Mouse (Mus musculus): ENCODE data around the gene Mdga2. TPM values are rescaled to one million over a fixed set of nuclear protein-coding genes. Genes with fewer than 3 reads are reported as not detected.

The Mdga2 gene
- polyA plus RNA-seq, 1 experiment from 2014 or later, result 0.09 TPM

GRCm38 (mm10) chr12:66888636-66889035 is 333.7 kb downstream of the Mdga2 start:
- WGBS, result 65% methylated on average over 1 of the region's 1 CpGs
- ATAC-seq (ENCODE audit: extremely low read depth, insufficient number of reproducible peaks, low FRiP score, low TSS enrichment), result no peak

GRCm38 (mm10) chr12:66866199-66866598 is 356.1 kb downstream of the Mdga2 start:
- Histone ChIP-seq H3K27ac (replicated peaks) (no peak overlapping the region), H3K36me3 (no peaks in the 10 kb centered on the region), H3K4me3 (no peak overlapping the region), H3K9ac (no peak overlapping the region), H3K4me2 (no peak overlapping the region), H3K4me1 (no peaks in the 10 kb centered on the region), H3K9me3 (no peaks in the 10 kb centered on the region), H3K27me3 (replicated peaks) (no peaks in the 10 kb centered on the region)
- ATAC-seq (ENCODE audit: extremely low read depth, insufficient number of reproducible peaks, low FRiP score, low TSS enrichment), result no peak
- WGBS, result 66% methylated on average over 3 of the region's 3 CpGs

More at GRCm38 (mm10) chr12:66888636-66889035, 333.7 kb downstream of the Mdga2 start:
- H3K36me3 ChIP-seq, result no peaks in the 10 kb centered on the region
- no peak overlapping the region for H3K27ac ChIP-seq (replicated peaks)
- H3K4me3 ChIP-seq, result no peak overlapping the region
- no peak overlapping the region for H3K9ac ChIP-seq
- H3K27me3 ChIP-seq (replicated peaks), result no peaks in the 10 kb centered on the region
- no peaks in the 10 kb centered on the region for H3K9me3 ChIP-seq
- no peak overlapping the region for H3K4me2 ChIP-seq
- H3K4me1 ChIP-seq, result no peaks in the 10 kb centered on the region

GRCm38 (mm10) chr12:66853167-66853566 is 369.2 kb downstream of the Mdga2 start:
- Histone ChIP-seq H3K27me3 (replicated peaks) (no peaks in the 10 kb centered on the region), H3K4me2 (no peak overlapping the region), H3K4me1 (no peaks in the 10 kb centered on the region), H3K9me3 (no peaks in the 10 kb centered on the region), H3K36me3 (no peaks in the 10 kb centered on the region), H3K9ac (no peak overlapping the region), H3K4me3 (no peak overlapping the region), H3K27ac (replicated peaks) (no peak overlapping the region)
- 23% methylated on average over 3 of the region's 3 CpGs for WGBS
- no peak for ATAC-seq (ENCODE audit: extremely low read depth, insufficient number of reproducible peaks, low FRiP score, low TSS enrichment)

- no peaks in the 10 kb centered on the region for H3K36me3 ChIP-seq
- ATAC-seq (ENCODE audit: extremely low read depth, insufficient number of reproducible peaks, low FRiP score, low TSS enrichment), result no peak
- 51% methylated on average over 3 of the region's 3 CpGs for WGBS
These were observed 382.0 kb downstream of the Mdga2 start for GRCm38 (mm10) chr12:66840336-66840735.

GRCm38 (mm10) chr12:66755653-66756052 is 466.7 kb downstream of the Mdga2 start:
- Histone ChIP-seq H3K27ac (replicated peaks) (no peak overlapping the region), H3K4me3 (no peak overlapping the region), H3K4me1 (no peaks in the 10 kb centered on the region), H3K4me2 (no peak overlapping the region), H3K9ac (no peak overlapping the region), H3K36me3 (no peaks in the 10 kb centered on the region), H3K9me3 (no peaks in the 10 kb centered on the region), H3K27me3 (replicated peaks) (no peaks in the 10 kb centered on the region)
- no peak for ATAC-seq (ENCODE audit: extremely low read depth, insufficient number of reproducible peaks, low FRiP score, low TSS enrichment)

More at GRCm38 (mm10) chr12:66840336-66840735, 382.0 kb downstream of the Mdga2 start:
- Histone ChIP-seq H3K4me3 (no peak overlapping the region), H3K27me3 (replicated peaks) (no peaks in the 10 kb centered on the region), H3K27ac (replicated peaks) (no peak overlapping the region), H3K9ac (no peak overlapping the region), H3K4me1 (no peaks in the 10 kb centered on the region), H3K9me3 (no peaks in the 10 kb centered on the region), H3K4me2 (no peak overlapping the region)

- Histone ChIP-seq H3K4me2 (no peak overlapping the region), H3K36me3 (no peaks in the 10 kb centered on the region), H3K9ac (no peak overlapping the region), H3K9me3 (no peaks in the 10 kb centered on the region), H3K27me3 (replicated peaks) (no peaks in the 10 kb centered on the region), H3K4me1 (no peaks in the 10 kb centered on the region), H3K27ac (replicated peaks) (no peak overlapping the region), H3K4me3 (no peak overlapping the region)
- no peak for ATAC-seq (ENCODE audit: extremely low read depth, insufficient number of reproducible peaks, low FRiP score, low TSS enrichment)
- 32% methylated on average over 3 of the region's 3 CpGs for WGBS
These were observed 487.8 kb downstream of the Mdga2 start for GRCm38 (mm10) chr12:66734536-66734935.

GRCm38 (mm10) chr12:66724474-66724873 is 497.9 kb downstream of the Mdga2 start:
- H3K9ac ChIP-seq, result no peak overlapping the region
- H3K9me3 ChIP-seq, result no peaks in the 10 kb centered on the region
- no peaks in the 10 kb centered on the region for H3K4me1 ChIP-seq
- no peak overlapping the region for H3K27ac ChIP-seq (replicated peaks)
- no peak overlapping the region for H3K4me2 ChIP-seq
- H3K27me3 ChIP-seq (replicated peaks), result no peaks in the 10 kb centered on the region
- no peak overlapping the region for H3K4me3 ChIP-seq
- H3K36me3 ChIP-seq, result no peaks in the 10 kb centered on the region
- 69% methylated on average over 2 of the region's 2 CpGs for WGBS
- ATAC-seq (ENCODE audit: extremely low read depth, insufficient number of reproducible peaks, low FRiP score, low TSS enrichment), result no peak

- Histone ChIP-seq H3K4me2 (no peak overlapping the region), H3K9ac (no peak overlapping the region), H3K4me1 (no peaks in the 10 kb centered on the region), H3K9me3 (no peaks in the 10 kb centered on the region), H3K36me3 (no peaks in the 10 kb centered on the region), H3K4me3 (no peak overlapping the region), H3K27ac (replicated peaks) (no peak overlapping the region), H3K27me3 (replicated peaks) (no peaks in the 10 kb centered on the region)
- no peak for ATAC-seq (ENCODE audit: extremely low read depth, insufficient number of reproducible peaks, low FRiP score, low TSS enrichment)
- 66% methylated on average over 10 of the region's 10 CpGs for WGBS
These were observed 514.0 kb downstream of the Mdga2 start for GRCm38 (mm10) chr12:66708334-66708733.

- ATAC-seq (ENCODE audit: extremely low read depth, insufficient number of reproducible peaks, low FRiP score, low TSS enrichment), result no peak
- Histone ChIP-seq H3K9me3 (no peaks in the 10 kb centered on the region), H3K4me2 (no peak overlapping the region), H3K27ac (replicated peaks) (no peak overlapping the region), H3K4me1 (no peaks in the 10 kb centered on the region), H3K4me3 (no peak overlapping the region), H3K27me3 (replicated peaks) (no peaks in the 10 kb centered on the region), H3K36me3 (no peaks in the 10 kb centered on the region), H3K9ac (no peak overlapping the region)
- WGBS, result 24% methylated on average over 2 of the region's 2 CpGs
These were observed 514.9 kb downstream of the Mdga2 start for GRCm38 (mm10) chr12:66707431-66707830.

GRCm38 (mm10) chr12:66705015-66705414 is 517.3 kb downstream of the Mdga2 start:
- Histone ChIP-seq H3K4me1 (no peaks in the 10 kb centered on the region), H3K4me3 (no peak overlapping the region), H3K4me2 (no peak overlapping the region), H3K27ac (replicated peaks) (no peak overlapping the region), H3K9ac (no peak overlapping the region), H3K9me3 (no peaks in the 10 kb centered on the region), H3K27me3 (replicated peaks) (no peaks in the 10 kb centered on the region), H3K36me3 (no peaks in the 10 kb centered on the region)
- no peak for ATAC-seq (ENCODE audit: extremely low read depth, insufficient number of reproducible peaks, low FRiP score, low TSS enrichment)

- no peak overlapping the region for H3K4me3 ChIP-seq
- ATAC-seq (ENCODE audit: extremely low read depth, insufficient number of reproducible peaks, low FRiP score, low TSS enrichment), result no peak
- H3K9me3 ChIP-seq, result no peaks in the 10 kb centered on the region
- no peaks in the 10 kb centered on the region for H3K4me1 ChIP-seq
- no peaks in the 10 kb centered on the region for H3K36me3 ChIP-seq
- no peak overlapping the region for H3K4me2 ChIP-seq
- H3K27me3 ChIP-seq (replicated peaks), result no peaks in the 10 kb centered on the region
- 77% methylated on average over 3 of the region's 3 CpGs for WGBS
- no peak overlapping the region for H3K9ac ChIP-seq
- H3K27ac ChIP-seq (replicated peaks), result no peak overlapping the region
These were observed 519.6 kb downstream of the Mdga2 start for GRCm38 (mm10) chr12:66702781-66703180.

GRCm38 (mm10) chr12:66679558-66679957 is 542.8 kb downstream of the Mdga2 start:
- H3K9me3 ChIP-seq, result no peaks in the 10 kb centered on the region
- no peaks in the 10 kb centered on the region for H3K36me3 ChIP-seq
- no peak overlapping the region for H3K9ac ChIP-seq
- no peak for ATAC-seq (ENCODE audit: extremely low read depth, insufficient number of reproducible peaks, low FRiP score, low TSS enrichment)
- H3K4me1 ChIP-seq, result no peaks in the 10 kb centered on the region
- H3K4me2 ChIP-seq, result no peak overlapping the region
- 66% methylated on average over 3 of the region's 3 CpGs for WGBS
- H3K4me3 ChIP-seq, result no peak overlapping the region
- H3K27me3 ChIP-seq (replicated peaks), result no peaks in the 10 kb centered on the region
- no peak overlapping the region for H3K27ac ChIP-seq (replicated peaks)

Measured in heart, embryonic 13.5 days (tissue).